Mouse (Mus musculus): ENCODE measurements at regions not wholly inside any gene's neighbourhood (a gene's known extent, or its start where the extent isn't known, plus 50 kb on each side); places are given as distances from the start of the nearest gene placed in this dataset.

DNA sequence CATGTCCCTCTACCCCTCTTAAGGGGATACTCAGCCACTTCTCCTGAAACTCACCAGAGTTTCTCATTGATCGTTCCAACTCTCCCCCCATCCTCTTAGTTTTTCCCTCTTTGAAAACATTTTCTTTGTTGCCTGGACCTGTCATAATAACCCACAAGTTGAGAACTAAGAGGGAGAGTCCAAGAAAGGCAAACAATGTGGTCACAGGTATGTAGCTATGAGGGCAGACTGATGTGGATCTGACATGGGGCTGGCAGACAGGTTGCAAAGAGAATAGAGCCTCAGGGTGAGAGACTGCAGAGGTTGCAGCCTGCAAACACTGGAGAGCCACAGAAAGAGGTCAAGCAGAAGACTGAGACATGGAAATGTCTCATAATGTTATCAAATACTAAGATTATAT is 69.9 kb upstream of the Rbms1 start:
- H3K27ac ChIP-seq (replicated peaks): no peak overlapping the region
- no peaks in the 10 kb centered on the region for H3K9me3 ChIP-seq
- no peak for DNase-seq (ENCODE audit: low spot score)
- no peaks in the 10 kb centered on the region for H3K27me3 ChIP-seq (replicated peaks; ENCODE audit: low read depth, poor library complexity, severe bottlenecking)
- H3K4me3 ChIP-seq: no peak overlapping the region
- 91% methylated on average over 1 of the region's 1 CpGs for WGBS
- no peaks in the 10 kb centered on the region for H3K36me3 ChIP-seq (replicated peaks)
- no peaks in the 10 kb centered on the region for H3K4me1 ChIP-seq

GRCm38 (mm10) chr2:61029706-61030105 is 66.7 kb upstream of the Rbms1 start:
- WGBS: 93% methylated on average over 2 of the region's 2 CpGs
- Histone ChIP-seq H3K4me1 (no peaks in the 10 kb centered on the region), H3K4me3 (no peak overlapping the region), H3K36me3 (replicated peaks) (no peaks in the 10 kb centered on the region), H3K27ac (replicated peaks) (no peak overlapping the region), H3K9me3 (no peaks in the 10 kb centered on the region), H3K27me3 (replicated peaks; ENCODE audit: low read depth, poor library complexity, severe bottlenecking) (no peaks in the 10 kb centered on the region)
- DNase-seq (ENCODE audit: low spot score): no peak

DNA sequence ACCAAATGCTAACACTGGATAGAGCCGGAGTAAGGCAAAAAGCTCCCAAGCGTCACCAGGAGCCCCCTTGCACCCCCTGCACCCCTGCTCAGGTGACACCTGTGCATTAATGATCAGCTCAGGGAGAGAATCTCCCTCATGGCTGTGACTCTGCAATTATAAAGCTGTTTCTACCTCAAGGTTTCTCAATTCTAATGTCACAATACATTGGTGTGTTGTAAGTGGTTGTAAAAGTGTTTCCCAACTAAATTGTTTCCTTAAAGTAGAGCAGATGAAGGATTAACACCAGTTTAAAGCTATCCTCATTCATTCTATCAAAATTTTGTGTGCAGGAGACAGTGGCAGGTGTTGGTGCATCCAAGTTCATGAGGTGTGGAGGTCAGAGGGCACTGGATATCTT is 65.6 kb upstream of the Rbms1 start:
- Histone ChIP-seq H3K4me1 (no peaks in the 10 kb centered on the region), H3K27me3 (replicated peaks; ENCODE audit: low read depth, poor library complexity, severe bottlenecking) (no peaks in the 10 kb centered on the region), H3K9me3 (no peaks in the 10 kb centered on the region), H3K27ac (replicated peaks) (no peak overlapping the region), H3K4me3 (no peak overlapping the region), H3K36me3 (replicated peaks) (no peaks in the 10 kb centered on the region)
- no peak for DNase-seq (ENCODE audit: low spot score)
- 88% methylated on average over 2 of the region's 2 CpGs for WGBS

- H3K36me3 ChIP-seq (replicated peaks): no peaks in the 10 kb centered on the region
- 93% methylated on average over 4 of the region's 4 CpGs for WGBS
- no peak for DNase-seq (ENCODE audit: low spot score)
These were observed 64.7 kb upstream of the Rbms1 start for GRCm38 (mm10) chr2:61027686-61028085.

DNA sequence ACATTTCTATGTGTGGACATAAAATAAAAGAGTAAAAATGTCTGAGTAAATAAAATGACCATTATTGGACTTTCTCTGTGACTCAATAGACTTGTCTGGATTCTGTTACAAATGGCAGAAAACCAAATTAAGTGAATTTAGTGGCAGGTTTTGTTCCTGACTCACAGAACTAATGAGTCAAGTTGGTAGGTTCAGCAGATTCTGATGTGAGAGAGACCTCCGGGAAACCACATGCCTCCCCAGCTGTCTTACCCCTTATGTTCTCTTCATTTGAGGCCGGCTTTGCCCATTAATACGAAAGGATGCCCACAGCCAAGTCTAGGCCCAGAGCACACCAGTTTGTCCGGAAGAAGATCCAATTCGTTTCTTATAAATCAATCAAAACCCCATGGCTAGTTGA is 59.4 kb upstream of the Rbms1 start:
- H3K4me1 ChIP-seq: no peaks in the 10 kb centered on the region; the same call in 1 of the 2 replicates
- no peak overlapping the region for H3K4me3 ChIP-seq
- no peak overlapping the region for H3K27ac ChIP-seq (replicated peaks)
- WGBS: 91% methylated on average over 5 of the region's 5 CpGs
- H3K27me3 ChIP-seq (replicated peaks; ENCODE audit: low read depth, poor library complexity, severe bottlenecking): no peaks in the 10 kb centered on the region
- DNase-seq (ENCODE audit: low spot score): no peak
- no peaks in the 10 kb centered on the region for H3K36me3 ChIP-seq (replicated peaks)
- no peaks in the 10 kb centered on the region for H3K9me3 ChIP-seq

More at GRCm38 (mm10) chr2:61027686-61028085, 64.7 kb upstream of the Rbms1 start:
- Histone ChIP-seq H3K27ac (replicated peaks) (no peak overlapping the region), H3K27me3 (replicated peaks; ENCODE audit: low read depth, poor library complexity, severe bottlenecking) (no peaks in the 10 kb centered on the region), H3K9me3 (no peaks in the 10 kb centered on the region), H3K4me1 (no peaks in the 10 kb centered on the region), H3K4me3 (no peak overlapping the region)

GRCm38 (mm10) chr2:61020791-61021190 is 57.8 kb upstream of the Rbms1 start:
- no peaks in the 10 kb centered on the region for H3K36me3 ChIP-seq (replicated peaks)
- no peak for DNase-seq (ENCODE audit: low spot score)
- H3K27ac ChIP-seq (replicated peaks): no peak overlapping the region
- H3K4me1 ChIP-seq: no peaks in the 10 kb centered on the region; the same call in 1 of the 2 replicates
- no peaks in the 10 kb centered on the region for H3K27me3 ChIP-seq (replicated peaks; ENCODE audit: low read depth, poor library complexity, severe bottlenecking)
- WGBS: 74% methylated on average over 4 of the region's 4 CpGs
- no peak overlapping the region for H3K4me3 ChIP-seq
- H3K9me3 ChIP-seq: no peaks in the 10 kb centered on the region

- Histone ChIP-seq H3K4me1 (no peaks in the 10 kb centered on the region; the same call in 1 of the 2 replicates), H3K36me3 (replicated peaks) (no peaks in the 10 kb centered on the region), H3K27me3 (replicated peaks; ENCODE audit: low read depth, poor library complexity, severe bottlenecking) (no peaks in the 10 kb centered on the region), H3K27ac (replicated peaks) (no peak overlapping the region), H3K9me3 (no peaks in the 10 kb centered on the region), H3K4me3 (no peak overlapping the region)
- no peak for DNase-seq (ENCODE audit: low spot score)
- WGBS: 64% methylated on average over 6 of the region's 6 CpGs
These were observed 50.0 kb upstream of the Rbms1 start for GRCm38 (mm10) chr2:61013006-61013405.
